12 mouse cellular contexts compared by ENCODE assay signal in the genomic region with DNA sequence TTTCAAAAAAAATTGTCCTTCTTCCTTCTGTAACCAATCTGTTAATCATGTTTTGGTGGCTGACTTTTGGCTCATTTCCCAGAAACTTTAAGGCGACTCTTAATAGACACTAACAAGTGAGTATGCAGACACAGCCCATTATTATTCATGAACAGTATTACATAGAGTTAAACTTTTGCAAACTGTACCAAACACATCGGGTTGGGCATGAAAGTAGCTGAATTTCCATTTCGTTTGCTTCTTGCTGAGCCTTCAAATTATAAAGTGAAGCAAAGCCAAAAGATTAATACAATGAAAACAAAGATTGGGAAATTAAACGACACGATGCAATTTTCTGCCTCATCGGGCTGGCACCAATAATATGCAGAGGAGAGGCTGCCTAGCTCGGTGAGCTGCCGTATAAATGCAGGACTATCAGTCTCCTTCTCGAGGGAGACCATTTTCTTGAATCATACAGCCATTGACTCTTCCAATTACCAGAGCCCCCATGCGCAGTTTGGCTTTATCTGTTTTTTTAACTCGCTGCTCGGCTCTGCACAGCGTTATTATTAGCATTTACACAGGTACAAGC.
DNase-seq lines count a peak whose midpoint lies in the region; ATAC-seq lines count a peak whose summit lies in the region.
"Had no signal": no experiment of that assay in that cellular context is flagged by ENCODE, and none has a peak within 500 bp of the region (broad histone marks: within the 10 kb centered on the region; RNA-seq: fewer than 3 reads in every experiment).

No protein-coding gene starts in this region.

- peak overlapping the region; percentile 6; the same call in 1 of the 2 replicates for H3K4me2 ChIP-seq in midbrain, embryonic 14.5 days (ENCODE audit: low read length)
- peak overlapping the region; percentile 47 for H3K4me2 ChIP-seq in hindbrain, embryonic 16.5 days (ENCODE audit: low read length)
- peak overlapping the region; percentile 39 for H3K4me2 ChIP-seq in neural tube, embryonic 14.5 days (ENCODE audit: low read depth, low read length)
- H3K4me2 ChIP-seq: intestine, embryonic 15.5 days had no signal

- H3K9me3 ChIP-seq in midbrain, embryonic 14.5 days (ENCODE audit: control insufficient read depth, low read length), result no peaks in the 10 kb centered on the region
- no peaks in the 10 kb centered on the region for H3K9me3 ChIP-seq in midbrain, embryonic 10.5 days (replicated peaks)
- no peaks in the 10 kb centered on the region for H3K9me3 ChIP-seq in hindbrain, embryonic 16.5 days (ENCODE audit: control insufficient read depth, low read length)
- no peaks in the 10 kb centered on the region for H3K9me3 ChIP-seq in neural tube, embryonic 14.5 days (ENCODE audit: control insufficient read depth, low read length)
- H3K9me3 ChIP-seq: intestine, embryonic 15.5 days had no signal

- peak; percentile 7 to 16 for DNase-seq in heart, postnatal 10 days
- no peak for DNase-seq in heart, postnatal 14 days
- peak; percentile 45 for DNase-seq in midbrain, embryonic 14.5 days
- DNase-seq in midbrain, embryonic 10.5 days (ENCODE audit: low spot score), result no peak
- DNase-seq in testis, postnatal 10 days (ENCODE audit: low spot score), result no peak
- DNase-seq in urinary bladder, adult 2 months (ENCODE audit: low spot score), result no peak
- DNase-seq: liver, postnatal 0 days; spleen, adult 18-20 months; thymus, postnatal 4 days had no signal

- peak; percentile 60; the same call in 1 of the 2 replicates for ATAC-seq in midbrain, embryonic 14.5 days (ENCODE audit: low FRiP score, low TSS enrichment)
- ATAC-seq in hindbrain, embryonic 16.5 days, result peak; percentile 91
- peak; percentile 83 for ATAC-seq in neural tube, embryonic 14.5 days (ENCODE audit: low read depth)
- ATAC-seq: intestine, embryonic 15.5 days; liver, postnatal 0 days had no signal

- no peaks in the 10 kb centered on the region for H3K4me1 ChIP-seq in midbrain, embryonic 14.5 days (ENCODE audit: control insufficient read depth, insufficient read depth, low read length)
- H3K4me1 ChIP-seq in midbrain, embryonic 10.5 days, result 0 out of 2 replicates have a peak, but pooled peaks cover 3% of the 10 kb centered on the region
- peaks cover 8% of the 10 kb centered on the region for H3K4me1 ChIP-seq in hindbrain, embryonic 16.5 days (ENCODE audit: control insufficient read depth, insufficient read depth, low read depth, low read length)
- peaks cover 5% of the 10 kb centered on the region; the same call in 1 of the 2 replicates for H3K4me1 ChIP-seq in neural tube, embryonic 14.5 days (ENCODE audit: control insufficient read depth, insufficient read depth, low read length)
- H3K4me1 ChIP-seq: intestine, embryonic 15.5 days had no signal

- no peaks in the 10 kb centered on the region for H3K36me3 ChIP-seq in midbrain, embryonic 14.5 days (ENCODE audit: control insufficient read depth, insufficient read depth, low read length)
- no peaks in the 10 kb centered on the region for H3K36me3 ChIP-seq in midbrain, embryonic 10.5 days
- no peaks in the 10 kb centered on the region for H3K36me3 ChIP-seq in hindbrain, embryonic 16.5 days (ENCODE audit: control insufficient read depth, insufficient read depth, low read length)
- H3K36me3 ChIP-seq in neural tube, embryonic 14.5 days (ENCODE audit: control insufficient read depth, insufficient read depth, low read length), result no peaks in the 10 kb centered on the region
- H3K36me3 ChIP-seq: intestine, embryonic 15.5 days had no signal

- intact Hi-C loops in heart, postnatal 10 days (cut with DNase I), result loop anchor here (5.0 kb wide), 1 partner anchor 87 kb away; no protein-coding TSS in a partner anchor
- intact Hi-C loops in heart, postnatal 14 days (cut with DNase I), result no loop called here

- peak overlapping the region; percentile 42; the same call in 1 of the 2 replicates for H3K27ac ChIP-seq in midbrain, embryonic 14.5 days (replicated peaks; ENCODE audit: low read depth, low read length)
- no peak overlapping the region for H3K27ac ChIP-seq in midbrain, embryonic 10.5 days (replicated peaks)
- no peak overlapping the region; the same call in 1 of the 2 replicates for H3K27ac ChIP-seq in hindbrain, embryonic 16.5 days (ENCODE audit: low read depth, low read length)
- H3K27ac ChIP-seq in neural tube, embryonic 14.5 days (ENCODE audit: low read depth, low read length), result peak overlapping the region; percentile 60
- H3K27ac ChIP-seq: intestine, embryonic 15.5 days had no signal

- H3K27me3 ChIP-seq in midbrain, embryonic 14.5 days (ENCODE audit: control insufficient read depth, insufficient read depth, low read length), result no peaks in the 10 kb centered on the region
- H3K27me3 ChIP-seq in midbrain, embryonic 10.5 days (ENCODE audit: low read depth, poor library complexity, severe bottlenecking), result no peaks in the 10 kb centered on the region
- H3K27me3 ChIP-seq in hindbrain, embryonic 16.5 days (replicated peaks; ENCODE audit: control insufficient read depth, insufficient read depth, low read length), result no peaks in the 10 kb centered on the region
- no peaks in the 10 kb centered on the region for H3K27me3 ChIP-seq in neural tube, embryonic 14.5 days (ENCODE audit: control insufficient read depth, insufficient read depth, low read length)
- H3K27me3 ChIP-seq: intestine, embryonic 15.5 days had no signal

- no peak overlapping the region for H3K4me3 ChIP-seq in midbrain, embryonic 14.5 days (replicated peaks; ENCODE audit: low read depth, low read length)
- H3K4me3 ChIP-seq in midbrain, embryonic 10.5 days, result no peak overlapping the region
- peak overlapping the region; percentile 3 for H3K4me3 ChIP-seq in hindbrain, embryonic 16.5 days (ENCODE audit: low read length)
- H3K4me3 ChIP-seq in neural tube, embryonic 14.5 days (ENCODE audit: low read depth, low read length), result no peak overlapping the region
- H3K4me3 ChIP-seq: intestine, embryonic 15.5 days had no signal

- WGBS in midbrain, embryonic 14.5 days, result 60% methylated on average over 13 of the region's 13 CpGs
- 86% methylated on average over 13 of the region's 13 CpGs for WGBS in midbrain, embryonic 10.5 days
- 26% methylated on average over 13 of the region's 13 CpGs for WGBS in hindbrain, embryonic 16.5 days
- WGBS in neural tube, embryonic 14.5 days, result 35% methylated on average over 13 of the region's 13 CpGs

- H3K9ac ChIP-seq in midbrain, embryonic 14.5 days (replicated peaks; ENCODE audit: low read length), result no peak overlapping the region
- H3K9ac ChIP-seq in hindbrain, embryonic 16.5 days (ENCODE audit: low read depth, low read length), result peak overlapping the region; percentile 14; the same call in 1 of the 2 replicates
- no peak overlapping the region for H3K9ac ChIP-seq in neural tube, embryonic 14.5 days (replicated peaks; ENCODE audit: low read depth, low read length)
- H3K9ac ChIP-seq: intestine, embryonic 15.5 days; liver, postnatal 0 days had no signal

Comparison
In these comparisons a context has a peak if more than half of its experiments do, and no peak if none do; other contexts are left out.
1. DNase-seq: peak in heart, postnatal 10 days (2 of 2) and midbrain, embryonic 14.5 days (single experiment); none in heart, postnatal 14 days (0 of 2), midbrain, embryonic 10.5 days (single experiment), testis, postnatal 10 days (single experiment) and urinary bladder, adult 2 months (single experiment).
2. H3K27ac ChIP-seq: peak in midbrain, embryonic 14.5 days (single experiment) and neural tube, embryonic 14.5 days (single experiment); none in midbrain, embryonic 10.5 days (single experiment) and hindbrain, embryonic 16.5 days (single experiment).
3. Peak in every context shown above with its lines, with median percentiles within 50 percentile points of each other: ATAC-seq and H3K4me2 ChIP-seq.